Mouse (Mus musculus): Measurements from ENCODE around the gene Ppcs. TPM values are rescaled to one million over a fixed set of nuclear protein-coding genes. Genes with fewer than 3 reads are reported as not detected.

Gene Ppcs
- total RNA-seq (2018; cell fraction: chromatin; rRNA removed) = 1 to 10 TPM in 25 of 26 experiments, under 1 TPM in 1; 0.71 to 9.9 (median 4.2) TPM
- total RNA-seq (2018; cell fraction: cytosol; rRNA removed) = 10 to 100 TPM in 9 of 26 experiments, 1 to 10 TPM in 17; 3.7 to 12.7 (median 8.8) TPM
- 10 to 100 TPM in 6 of 26 experiments, 1 to 10 TPM in 20; 1.3 to 12.8 (median 4.3) TPM for total RNA-seq (2018; cell fraction: nucleus; rRNA removed)
- 8.4 to 12.4 TPM (median 9.1 TPM) in 3 replicates for polyA plus RNA-seq (2018)

DNA sequence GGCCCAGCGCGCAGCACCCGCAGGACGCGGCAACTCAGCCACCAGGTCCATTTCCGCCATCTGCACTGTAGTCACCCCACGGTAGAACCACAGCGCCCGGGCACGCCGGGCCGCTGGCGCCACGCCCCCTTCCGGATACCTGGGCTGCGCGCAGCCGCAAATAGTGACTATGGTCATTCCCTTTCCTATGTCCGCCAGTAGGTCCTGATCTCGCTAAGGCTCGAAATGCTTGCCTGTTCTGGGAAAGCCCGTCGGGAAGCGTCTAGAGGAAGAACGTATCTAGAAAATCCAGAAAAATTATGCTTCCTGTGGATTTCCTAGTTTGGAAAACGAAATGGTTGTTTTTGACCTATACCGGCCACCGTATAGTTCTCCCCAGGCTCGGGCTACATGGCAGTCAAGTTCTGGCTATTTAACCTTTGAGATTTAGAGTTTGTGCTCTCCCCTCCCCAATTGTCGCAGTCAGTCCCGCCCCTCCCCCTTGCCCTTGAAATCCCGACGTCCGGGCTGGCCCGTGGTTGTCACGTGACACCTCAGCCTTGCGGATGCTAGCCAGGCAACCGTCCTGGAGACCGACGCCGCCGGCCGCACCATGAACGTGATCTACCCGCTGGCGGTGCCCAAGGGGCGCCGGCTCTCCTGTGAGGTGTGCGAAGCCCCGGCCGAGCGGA lies at the start of gene Ppcs, which contains the start of gene Zmynd12:
TSS of gene Ppcs (minus strand) at position 127 of the 671 bp plus-strand sequence.
TSS of gene Zmynd12 (plus strand) at position 521 of the 671 bp plus-strand sequence.
- Histone ChIP-seq H3K4me3 (ENCODE audit: inconsistent target) (peak within 1 kb of the TSS; percentile 54), H3K36me3 (ENCODE audit: inconsistent target) (no peaks in the 10 kb centered on the region), H3K79me2 (ENCODE audit: inconsistent target) (no peaks in the 10 kb centered on the region), H3K27ac (peak within 1 kb of the TSS; percentile 69)
- 1% methylated on average over 47 of the region's 52 CpGs for WGBS (ENCODE audit: missing documents)

DNA sequence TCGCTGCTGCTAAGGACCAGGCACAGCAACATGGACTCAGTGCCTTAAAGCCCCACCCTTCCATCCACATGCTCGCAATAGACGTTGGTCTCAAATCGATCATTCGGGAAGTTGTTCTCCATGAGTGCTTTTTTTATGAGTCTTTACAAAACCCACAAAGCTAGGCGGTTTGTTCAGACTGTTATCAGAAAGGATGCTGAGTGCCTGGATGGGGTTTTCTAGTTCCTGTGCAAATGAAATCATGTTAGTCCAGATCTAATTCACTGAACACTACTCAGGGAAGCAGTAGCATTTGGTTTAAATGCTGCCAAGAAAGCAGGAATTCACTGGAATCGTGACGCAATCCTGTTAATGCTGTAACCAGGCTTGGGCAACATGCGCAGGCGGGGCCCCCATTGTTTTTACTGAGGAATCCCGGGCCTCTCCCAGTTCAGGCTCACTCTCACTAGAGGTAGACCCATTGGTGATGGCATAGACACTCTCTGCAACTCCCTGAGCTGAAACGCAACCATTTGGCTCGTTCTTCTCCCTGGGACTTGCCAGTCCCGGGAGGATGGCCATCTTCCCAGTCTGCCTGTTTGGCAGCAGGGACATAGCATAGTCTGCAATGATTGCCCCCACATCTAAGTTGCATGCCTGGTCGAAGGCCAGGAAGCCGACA lies 45.6 kb upstream of the Ppcs start:
- Histone ChIP-seq H3K36me3 (ENCODE audit: inconsistent target) (no peaks in the 10 kb centered on the region), H3K4me3 (ENCODE audit: inconsistent target) (no peak overlapping the region), H3K79me2 (ENCODE audit: inconsistent target) (no peaks in the 10 kb centered on the region), H3K27ac (no peak overlapping the region)
- WGBS (ENCODE audit: missing documents) = 36% methylated on average over 16 of the region's 16 CpGs

DNA sequence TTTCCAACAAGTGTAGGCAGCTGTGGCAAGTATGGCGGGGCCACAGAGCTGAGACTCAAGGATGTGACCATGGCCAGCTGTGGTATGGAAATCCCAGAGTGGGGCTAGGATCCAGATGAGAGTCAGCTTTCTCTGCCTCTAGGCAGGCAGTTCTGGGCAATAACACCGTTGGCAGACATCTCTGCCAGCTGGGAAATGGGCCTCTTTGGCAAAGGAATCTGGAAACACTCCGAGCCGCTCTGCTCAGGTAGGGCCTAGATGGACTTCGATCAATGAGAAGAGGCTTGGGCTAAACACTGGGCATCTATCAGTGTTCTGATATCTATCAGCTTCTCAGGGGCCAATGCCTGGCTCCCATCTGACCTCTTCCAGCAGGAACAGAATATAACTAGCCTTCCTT lies 43.6 kb upstream of the Ppcs start:
- Histone ChIP-seq H3K27ac (no peak overlapping the region), H3K36me3 (ENCODE audit: inconsistent target) (no peaks in the 10 kb centered on the region), H3K4me3 (ENCODE audit: inconsistent target) (no peak overlapping the region), H3K79me2 (ENCODE audit: inconsistent target) (no peaks in the 10 kb centered on the region)
- WGBS (ENCODE audit: missing documents) = 93% methylated on average over 5 of the region's 5 CpGs

DNA sequence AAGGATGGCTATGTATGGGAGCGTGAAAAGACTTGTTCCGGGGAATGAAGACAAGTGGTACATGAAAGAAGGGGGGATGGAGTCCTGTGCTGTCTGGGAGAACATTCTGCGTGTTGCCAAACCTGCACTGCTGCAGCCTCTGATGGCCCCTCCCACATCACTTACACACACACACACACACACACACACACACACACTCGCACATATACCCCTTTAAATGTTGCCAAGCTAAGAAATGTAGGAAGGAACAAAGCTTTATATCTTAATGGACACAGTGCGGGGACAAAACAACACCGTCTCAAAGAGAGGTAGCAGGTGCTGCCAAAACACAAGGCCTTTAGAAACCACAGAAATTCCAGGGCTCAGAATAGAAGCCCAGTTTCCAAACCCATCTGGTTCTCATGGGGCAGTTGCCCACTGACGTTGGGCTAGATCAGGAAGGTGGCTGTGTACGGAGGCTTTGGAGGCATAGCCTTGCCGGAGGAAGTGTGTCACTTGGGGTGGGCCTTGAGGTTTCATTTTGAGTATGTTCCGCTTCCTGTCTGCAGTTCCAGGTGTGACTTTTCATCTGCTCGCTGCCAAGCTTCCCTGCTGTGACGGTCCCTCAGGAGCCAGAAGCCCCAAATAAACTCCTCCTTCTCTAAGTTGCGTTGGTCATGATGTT lies 41.7 kb upstream of the Ppcs start:
- Histone ChIP-seq H3K79me2 (ENCODE audit: inconsistent target) (no peaks in the 10 kb centered on the region), H3K4me3 (ENCODE audit: inconsistent target) (no peak overlapping the region), H3K36me3 (ENCODE audit: inconsistent target) (no peaks in the 10 kb centered on the region), H3K27ac (no peak overlapping the region)
- WGBS (ENCODE audit: missing documents) = 32% methylated on average over 11 of the region's 13 CpGs

DNA sequence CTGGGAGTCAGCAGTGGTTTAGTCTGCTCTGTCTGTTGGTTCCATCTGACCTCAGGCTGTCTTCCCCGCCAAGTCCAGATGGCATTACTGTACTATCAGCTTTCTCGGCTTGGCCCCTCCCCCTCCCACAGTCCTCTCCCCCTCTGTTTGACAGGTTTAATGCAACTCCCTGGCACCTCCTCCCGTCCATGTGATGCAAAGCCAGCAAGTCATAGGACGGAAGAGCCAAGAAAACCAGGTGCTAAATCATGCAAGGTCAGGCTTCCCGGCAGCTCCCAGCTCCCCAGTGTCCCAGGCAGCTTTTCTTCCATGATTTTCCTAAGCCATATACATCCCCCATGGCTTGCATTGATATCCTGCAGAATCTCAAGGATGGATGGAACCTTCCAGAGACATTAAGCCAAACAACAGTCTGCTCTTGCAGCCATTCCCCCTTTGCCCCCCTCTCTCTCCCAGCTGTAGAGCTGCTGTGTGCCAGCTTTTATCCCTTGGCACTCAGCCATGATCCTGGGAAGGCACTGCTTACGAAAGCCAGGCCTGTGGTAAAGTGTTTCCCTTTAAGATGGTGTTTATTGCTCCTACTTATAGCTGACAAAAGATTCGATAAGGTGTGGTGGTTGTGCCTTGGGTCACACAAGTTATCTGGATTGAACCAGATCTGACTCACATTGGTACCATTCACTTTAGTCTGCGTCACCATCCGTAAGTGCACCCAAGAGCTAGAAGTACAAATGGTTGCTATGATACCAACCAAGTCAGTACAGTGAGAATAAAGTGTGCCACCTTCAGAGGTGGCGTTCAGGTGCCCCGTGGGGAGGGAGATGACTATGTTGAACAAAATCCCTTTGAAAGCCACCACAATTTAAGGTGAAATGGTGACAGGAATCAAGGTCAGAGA lies 40.9 kb upstream of the Ppcs start:
- no peaks in the 10 kb centered on the region for H3K36me3 ChIP-seq (ENCODE audit: inconsistent target)
- 73% methylated on average over 11 of the region's 11 CpGs for WGBS (ENCODE audit: missing documents)
- H3K27ac ChIP-seq = no peak overlapping the region
- H3K79me2 ChIP-seq (ENCODE audit: inconsistent target) = no peaks in the 10 kb centered on the region
- H3K4me3 ChIP-seq (ENCODE audit: inconsistent target) = no peak overlapping the region

DNA sequence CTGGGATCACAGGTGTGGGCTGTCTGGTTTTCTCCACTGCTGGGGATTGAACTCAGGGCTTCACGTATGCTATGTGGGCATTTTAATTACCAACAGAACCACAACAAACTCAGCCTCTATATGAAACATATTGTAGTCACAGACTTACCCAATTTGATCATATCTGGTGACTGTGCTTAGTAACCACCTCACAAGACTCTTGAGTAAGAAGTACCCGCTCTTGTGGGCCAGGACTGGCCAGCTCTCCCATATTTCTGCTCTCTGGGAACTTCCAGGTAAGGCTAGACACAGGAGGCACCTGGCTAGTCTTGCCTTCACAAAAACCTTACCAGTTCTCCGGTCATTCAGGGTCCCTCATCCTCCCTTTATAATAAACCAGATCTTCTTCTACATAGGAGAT lies 40.2 kb upstream of the Ppcs start:
- Histone ChIP-seq H3K27ac (no peak overlapping the region), H3K4me3 (ENCODE audit: inconsistent target) (no peak overlapping the region), H3K36me3 (ENCODE audit: inconsistent target) (no peaks in the 10 kb centered on the region), H3K79me2 (ENCODE audit: inconsistent target) (no peaks in the 10 kb centered on the region)
- 94% methylated on average over 3 of the region's 3 CpGs for WGBS (ENCODE audit: missing documents)

DNA sequence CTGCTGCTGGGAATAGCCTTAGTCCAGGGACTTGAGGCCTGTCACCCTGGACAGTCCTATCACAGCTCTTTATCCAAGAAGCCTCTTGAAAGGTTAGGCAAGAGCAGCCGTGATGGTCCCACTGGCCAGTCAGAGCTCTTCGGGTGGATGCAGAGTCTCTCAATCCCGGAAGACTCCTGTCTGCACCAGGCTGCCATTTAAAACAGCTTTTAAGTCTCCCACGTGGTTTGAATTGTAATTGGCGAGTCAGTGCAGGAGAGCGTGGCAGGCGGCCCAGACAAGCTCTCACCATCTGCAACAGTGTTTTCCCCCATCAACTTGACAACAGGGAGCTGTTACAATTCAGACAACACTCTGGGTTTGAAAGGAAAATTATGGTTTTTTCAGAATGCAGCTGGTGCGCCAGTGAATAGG lies 38.5 kb upstream of the Ppcs start:
- Histone ChIP-seq H3K4me3 (ENCODE audit: inconsistent target) (no peak overlapping the region), H3K36me3 (ENCODE audit: inconsistent target) (no peaks in the 10 kb centered on the region), H3K79me2 (ENCODE audit: inconsistent target) (no peaks in the 10 kb centered on the region), H3K27ac (no peak overlapping the region)
- 78% methylated on average over 8 of the region's 8 CpGs for WGBS (ENCODE audit: missing documents)

DNA sequence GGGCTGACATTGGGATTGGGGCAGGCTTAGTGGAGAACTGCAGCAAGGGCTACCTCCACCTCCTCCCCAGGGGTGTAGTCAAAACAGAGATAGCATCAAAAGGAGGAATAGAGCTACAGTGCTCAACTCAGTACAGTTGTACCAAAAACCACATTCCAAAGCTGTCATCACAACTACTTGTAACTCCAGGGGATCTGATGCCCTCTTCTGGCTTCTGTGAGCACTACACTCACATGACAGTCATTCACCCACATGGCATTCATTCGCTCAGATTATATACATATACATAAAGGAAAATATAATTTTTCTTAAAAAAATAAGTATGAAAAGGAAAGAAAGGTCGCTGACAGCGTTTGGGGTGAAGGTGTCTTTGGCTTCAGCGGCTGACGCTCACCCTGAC lies 38.1 kb upstream of the Ppcs start:
- Histone ChIP-seq H3K79me2 (ENCODE audit: inconsistent target) (no peaks in the 10 kb centered on the region), H3K27ac (no peak overlapping the region), H3K4me3 (ENCODE audit: inconsistent target) (no peak overlapping the region), H3K36me3 (ENCODE audit: inconsistent target) (no peaks in the 10 kb centered on the region)
- WGBS (ENCODE audit: missing documents) = 81% methylated on average over 5 of the region's 5 CpGs

DNA sequence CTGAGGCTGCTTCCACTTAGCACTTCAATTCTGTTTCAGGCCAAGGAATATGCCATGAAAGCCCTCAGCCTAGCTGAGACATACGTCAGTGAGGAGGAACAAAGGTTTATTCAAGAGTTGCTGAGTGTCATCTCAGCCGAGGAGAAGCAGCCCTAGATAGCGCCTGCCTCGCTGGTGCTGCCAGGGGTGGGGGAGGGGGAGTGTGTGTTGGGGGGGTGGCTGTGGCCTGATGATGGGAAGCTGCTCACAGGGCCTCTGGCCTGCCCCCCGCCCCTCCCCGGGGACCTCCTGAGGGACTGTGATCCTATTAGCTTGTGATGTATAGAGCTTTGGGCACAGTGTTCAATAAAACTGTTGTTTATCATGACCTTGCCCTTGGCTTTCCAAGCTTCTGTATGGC lies 31.3 kb upstream of the Ppcs start:
- WGBS (ENCODE audit: missing documents) = 63% methylated on average over 6 of the region's 6 CpGs
- H3K36me3 ChIP-seq (ENCODE audit: inconsistent target) = no peaks in the 10 kb centered on the region
- H3K27ac ChIP-seq = no peak overlapping the region
- H3K79me2 ChIP-seq (ENCODE audit: inconsistent target) = no peaks in the 10 kb centered on the region
- H3K4me3 ChIP-seq (ENCODE audit: inconsistent target) = no peak overlapping the region

DNA sequence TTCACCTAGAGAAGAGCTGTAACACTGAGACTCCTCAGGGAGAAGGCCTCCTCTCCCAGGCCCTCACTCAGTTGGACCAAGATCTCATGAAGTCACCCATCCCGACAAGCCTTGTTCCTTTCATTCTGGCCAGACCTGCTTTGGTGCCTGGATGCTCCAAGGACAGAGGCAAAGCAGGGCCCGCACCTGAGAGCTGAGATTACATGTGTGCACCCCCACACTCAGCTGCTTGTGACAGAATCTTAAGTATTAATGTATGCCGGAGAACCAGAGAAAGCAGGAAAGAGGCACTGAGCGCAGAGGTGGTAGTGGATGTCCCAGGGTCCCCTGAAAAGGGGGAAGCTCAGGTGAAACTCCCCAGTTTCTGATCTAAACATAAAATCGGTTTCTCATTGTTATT lies 30.9 kb upstream of the Ppcs start:
- WGBS (ENCODE audit: missing documents) = 74% methylated on average over 5 of the region's 5 CpGs
- H3K79me2 ChIP-seq (ENCODE audit: inconsistent target) = no peaks in the 10 kb centered on the region
- H3K36me3 ChIP-seq (ENCODE audit: inconsistent target) = no peaks in the 10 kb centered on the region
- no peak overlapping the region for H3K4me3 ChIP-seq (ENCODE audit: inconsistent target)
- no peak overlapping the region for H3K27ac ChIP-seq

DNA sequence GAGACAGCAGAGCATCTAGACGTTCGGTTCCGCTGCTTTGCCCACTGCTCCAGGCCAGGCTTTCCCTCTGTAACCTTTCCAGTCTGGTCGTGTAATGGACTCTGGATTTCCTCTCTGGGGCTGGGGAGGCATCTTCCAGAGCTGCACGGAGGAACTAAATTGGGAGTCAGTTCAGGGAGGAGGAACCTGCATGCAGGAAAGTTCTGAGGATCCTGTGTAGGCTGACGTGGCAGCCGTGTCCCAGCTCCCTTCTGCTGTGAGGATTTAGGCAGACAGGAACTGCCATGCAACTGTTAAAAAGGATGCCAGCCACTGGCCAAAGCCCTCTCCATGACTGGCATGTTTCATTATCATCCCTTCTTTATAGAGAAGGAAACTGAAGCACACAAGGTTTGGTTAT lies 28.2 kb upstream of the Ppcs start:
- H3K27ac ChIP-seq = no peak overlapping the region
- no peak overlapping the region for H3K4me3 ChIP-seq (ENCODE audit: inconsistent target)
- no peaks in the 10 kb centered on the region for H3K79me2 ChIP-seq (ENCODE audit: inconsistent target)
- 76% methylated on average over 7 of the region's 7 CpGs for WGBS (ENCODE audit: missing documents)
- no peaks in the 10 kb centered on the region for H3K36me3 ChIP-seq (ENCODE audit: inconsistent target)

DNA sequence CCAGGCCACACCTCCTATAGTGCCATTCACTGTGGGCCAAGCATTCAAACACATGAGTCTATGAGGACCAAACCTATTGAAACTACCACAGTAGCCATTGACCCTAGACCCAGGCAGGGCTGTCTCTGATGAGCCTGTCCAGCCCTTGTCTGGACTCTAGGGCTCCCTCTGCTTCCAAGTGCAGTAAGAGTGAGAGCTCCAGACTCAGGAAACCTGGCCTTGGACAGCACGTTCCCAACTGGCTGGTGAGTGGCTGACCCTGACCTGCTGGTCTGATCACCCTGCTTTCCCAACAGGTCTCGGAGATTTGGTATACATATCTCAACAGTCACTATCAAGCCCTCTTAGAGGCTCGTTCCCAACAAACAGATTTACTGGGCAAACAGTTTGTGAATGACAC lies 25.6 kb upstream of the Ppcs start:
- H3K27ac ChIP-seq = no peak overlapping the region
- H3K36me3 ChIP-seq (ENCODE audit: inconsistent target) = no peaks in the 10 kb centered on the region
- 84% methylated on average over 3 of the region's 3 CpGs for WGBS (ENCODE audit: missing documents)
- H3K4me3 ChIP-seq (ENCODE audit: inconsistent target) = no peak overlapping the region
- H3K79me2 ChIP-seq (ENCODE audit: inconsistent target) = no peaks in the 10 kb centered on the region

DNA sequence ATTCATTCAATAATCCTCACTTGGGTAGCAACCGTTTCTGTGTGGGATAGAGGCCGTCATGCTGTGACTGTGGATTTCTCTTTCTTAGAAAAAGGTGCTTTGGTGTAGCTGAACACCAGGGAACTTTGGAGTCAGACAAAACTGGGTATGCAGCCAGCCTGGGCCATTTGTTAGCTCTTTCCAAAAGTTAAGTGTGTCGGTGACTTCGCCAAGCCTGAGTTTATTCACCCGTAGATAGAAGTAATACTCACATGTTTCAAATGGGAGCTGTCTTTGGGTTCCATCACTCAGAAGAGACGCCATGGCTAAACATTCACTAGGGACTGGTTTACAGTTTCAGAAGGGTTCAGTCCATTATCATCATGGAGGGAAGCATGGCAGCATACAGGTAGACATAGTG lies 25.0 kb upstream of the Ppcs start:
- H3K4me3 ChIP-seq (ENCODE audit: inconsistent target) = no peak overlapping the region
- 94% methylated on average over 6 of the region's 6 CpGs for WGBS (ENCODE audit: missing documents)
- no peaks in the 10 kb centered on the region for H3K36me3 ChIP-seq (ENCODE audit: inconsistent target)
- H3K27ac ChIP-seq = no peak overlapping the region
- no peaks in the 10 kb centered on the region for H3K79me2 ChIP-seq (ENCODE audit: inconsistent target)

DNA sequence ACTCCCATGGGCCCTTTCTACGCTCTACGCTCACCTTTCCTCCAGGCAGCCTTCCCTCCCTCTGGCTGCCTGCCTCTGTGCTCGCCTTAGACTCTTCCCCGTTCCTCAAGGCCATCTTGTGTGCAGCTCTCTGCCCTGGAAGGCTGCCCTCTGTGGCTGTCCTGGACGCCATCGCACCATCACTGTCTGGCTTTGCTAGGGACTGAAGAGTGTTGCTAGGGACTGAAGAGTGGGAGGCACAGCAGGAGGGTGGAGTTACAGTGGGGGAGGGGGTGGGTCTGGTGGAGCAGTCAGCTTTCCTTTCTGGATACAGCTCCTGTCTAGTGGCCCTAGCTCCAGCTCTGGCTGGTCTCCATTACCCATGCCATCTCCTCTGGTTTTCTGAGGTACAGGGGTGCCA lies 20.3 kb upstream of the Ppcs start:
- Histone ChIP-seq H3K79me2 (ENCODE audit: inconsistent target) (no peaks in the 10 kb centered on the region), H3K36me3 (ENCODE audit: inconsistent target) (no peaks in the 10 kb centered on the region), H3K4me3 (ENCODE audit: inconsistent target) (no peak overlapping the region), H3K27ac (no peak overlapping the region)
- WGBS (ENCODE audit: missing documents) = 89% methylated on average over 6 of the region's 6 CpGs
